Mouse (Mus musculus) midbrain, embryonic 14.5 days (tissue): ENCODE results near the gene Nsun7. TPM values are rescaled to one million over a fixed set of nuclear protein-coding genes. Genes with fewer than 3 reads are reported as not detected.
"Not testable (repeated sequence)": the region's sequence is repeated elsewhere in the genome, so short reads cannot be mapped to it uniquely, and the experiment has no call there.

Experiments
- ATAC-seq: fragments of 200-750 bp; cut with Nextera tagmentation; 2 replicates; pipeline ENCODE4 v1.8.0; 2017; ENCODE audit warnings: moderate number of reproducible peaks, moderate library complexity; ENCODE audit not compliant: low FRiP score, low TSS enrichment
- DNase-seq: peaks from one replicate; pipeline ENCODE4 v3.0.0-alpha.2; 2015
- H3K27ac ChIP-seq: fragments of 300-500 bp; sonication (generic); replicated peaks from 2 replicates; pipeline ENCODE4 v1.5.1; 2014; ENCODE audit warnings: mild to moderate bottlenecking, low read depth, low read length, moderate library complexity
- H3K27me3 ChIP-seq: fragments of 300-500 bp; sonication (generic); 2 replicates; pipeline ENCODE4 v1.6.1; 2014; ENCODE audit warnings: low read length, control low read depth, mixed read lengths; ENCODE audit not compliant: control insufficient read depth, insufficient read depth
- H3K36me3 ChIP-seq: fragments of 300-500 bp; sonication (generic); 2 replicates; pipeline ENCODE4 v1.6.1; 2014; ENCODE audit warnings: low read length, control low read depth; ENCODE audit not compliant: control insufficient read depth, insufficient read depth
- H3K4me1 ChIP-seq: fragments of 300-500 bp; sonication (generic); 2 replicates; pipeline ENCODE4 v1.6.1; 2014; ENCODE audit warnings: mild to moderate bottlenecking, antibody characterized with exemption, low read length, control low read depth; ENCODE audit not compliant: control insufficient read depth, insufficient read depth
- H3K4me2 ChIP-seq: fragments of 300-500 bp; sonication (generic); 2 replicates; pipeline ENCODE4 v1.6.1; 2014; ENCODE audit warnings: mild to moderate bottlenecking, low read length, moderate library complexity
- H3K4me3 ChIP-seq: fragments of 300-500 bp; sonication (generic); replicated peaks from 2 replicates; pipeline ENCODE4 v1.5.1; 2014; ENCODE audit warnings: low read depth, low read length
- H3K9ac ChIP-seq: fragments of 300-500 bp; sonication (generic); replicated peaks from 2 replicates; pipeline ENCODE4 v1.6.1; 2014; ENCODE audit warnings: mild to moderate bottlenecking, low read length, moderate library complexity
- H3K9me3 ChIP-seq: fragments of 300-500 bp; sonication (generic); 2 replicates; pipeline ENCODE4 v1.6.1; 2016; ENCODE audit warnings: low read length, control low read depth, mixed read lengths; ENCODE audit not compliant: control insufficient read depth
- WGBS: fragments of 180-500 bp; shearing (Covaris S2); extraction: QIAGEN DNeasy Blood & Tissue Kit; methylation state at CpG from one replicate; pipeline ENCODE4 v1.1.7; 2014; 5-methylcytosine and 5-hydroxymethylcytosine counted together
- polyA plus RNA-seq: library from polyadenylated mRNA; unstranded; fragments of >200 nt; fragmentation: Nextera tagmentation; extraction: Ambion mirVana; gene quantifications from 2 replicates; pipeline ENCODE4 v1.2.1, GENCODE M21; 2014

Nsun7 gene
- polyA plus RNA-seq, 1 experiment from 2014 or later = 1.7 TPM

- no peaks in the 10 kb centered on the region for H3K9me3 ChIP-seq
- H3K27ac ChIP-seq = no peak overlapping the region
- H3K36me3 ChIP-seq = no peaks in the 10 kb centered on the region
- DNase-seq (no peak), ATAC-seq (no peak)
- no peaks in the 10 kb centered on the region for H3K4me1 ChIP-seq
- H3K9ac ChIP-seq = no peak overlapping the region
- no peak overlapping the region for H3K4me3 ChIP-seq
- H3K4me2 ChIP-seq = no peak overlapping the region
- 54% methylated on average over 3 of the region's 3 CpGs for WGBS
- no peaks in the 10 kb centered on the region for H3K27me3 ChIP-seq
Measured at GRCm38 (mm10) chr5:66232456-66232855, 27.2 kb upstream of the Nsun7 start.

DNA sequence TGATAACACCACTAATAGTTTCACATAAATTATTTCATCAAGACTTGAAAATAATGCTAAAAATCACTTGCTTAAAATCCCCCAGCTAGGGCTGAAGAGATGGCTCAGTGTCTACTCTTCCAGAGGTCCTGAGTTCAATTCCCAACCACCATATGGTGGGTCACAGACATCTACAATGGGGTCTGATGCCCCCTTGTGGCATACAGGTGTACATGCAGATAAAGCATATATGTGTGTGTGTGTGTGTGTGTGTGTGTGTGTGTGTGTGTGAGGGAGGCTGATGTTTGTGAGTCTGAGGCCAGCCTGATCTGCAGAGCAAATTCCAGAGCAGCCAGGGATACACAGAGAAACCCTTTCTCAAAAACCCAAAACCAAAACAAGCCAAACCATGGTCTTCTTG lies 17.8 kb upstream of the Nsun7 start:
- Histone ChIP-seq H3K4me2 (no peak overlapping the region), H3K4me1 (peaks cover 9% of the 10 kb centered on the region), H3K27ac (no peak overlapping the region), H3K4me3 (no peak overlapping the region), H3K9ac (no peak overlapping the region), H3K9me3 (no peaks in the 10 kb centered on the region), H3K36me3 (no peaks in the 10 kb centered on the region), H3K27me3 (no peaks in the 10 kb centered on the region)
- no peak for DNase-seq
- ATAC-seq = no peak

- WGBS = 84% methylated on average over 9 of the region's 9 CpGs
- Histone ChIP-seq H3K27ac (peak overlapping the region; percentile 65; the same call in 1 of the 2 replicates), H3K27me3 (no peaks in the 10 kb centered on the region), H3K9ac (no peak overlapping the region), H3K9me3 (no peaks in the 10 kb centered on the region), H3K4me1 (peaks cover 9% of the 10 kb centered on the region), H3K4me3 (no peak overlapping the region), H3K4me2 (no peak overlapping the region), H3K36me3 (no peaks in the 10 kb centered on the region)
- no peak for DNase-seq
- ATAC-seq = no peak
Measured at GRCm38 (mm10) chr5:66243467-66243866, 16.2 kb upstream of the Nsun7 start.

- Histone ChIP-seq H3K4me2 (no peak overlapping the region), H3K9ac (no peak overlapping the region), H3K4me1 (peaks cover 9% of the 10 kb centered on the region), H3K27ac (peak overlapping the region; percentile 65), H3K9me3 (no peaks in the 10 kb centered on the region), H3K36me3 (no peaks in the 10 kb centered on the region), H3K4me3 (no peak overlapping the region), H3K27me3 (no peaks in the 10 kb centered on the region)
- DNase-seq = peak; percentile 75
- peak; percentile 31; the same call in 1 of the 2 replicates for ATAC-seq
- WGBS = 8% methylated on average over 6 of the region's 6 CpGs
Measured at GRCm38 (mm10) chr5:66244043-66244660, 15.5 kb upstream of the Nsun7 start.

- H3K4me2 ChIP-seq = no peak overlapping the region
- ATAC-seq (no peak), DNase-seq (no peak)
- H3K4me1 ChIP-seq = peaks cover 9% of the 10 kb centered on the region
- H3K4me3 ChIP-seq = no peak overlapping the region
- no peak overlapping the region for H3K9ac ChIP-seq
- no peaks in the 10 kb centered on the region for H3K27me3 ChIP-seq
- WGBS = 88% methylated on average over 9 of the region's 10 CpGs
- H3K27ac ChIP-seq = no peak overlapping the region
- no peaks in the 10 kb centered on the region for H3K36me3 ChIP-seq
- no peaks in the 10 kb centered on the region for H3K9me3 ChIP-seq
Measured at GRCm38 (mm10) chr5:66245958-66246497, 13.7 kb upstream of the Nsun7 start.

- whole genome bisulfite sequencing = 59% methylated on average over 5 of the region's 5 CpGs
- H3K27ac ChIP-seq = no peak overlapping the region
- ATAC-seq (no peak), DNase-seq (peak; percentile 68)
- H3K27me3 ChIP-seq = no peaks in the 10 kb centered on the region
- no peak overlapping the region for H3K9ac ChIP-seq
- H3K4me2 ChIP-seq = no peak overlapping the region
- H3K4me3 ChIP-seq = no peak overlapping the region
- H3K36me3 ChIP-seq = no peaks in the 10 kb centered on the region
- no peaks in the 10 kb centered on the region for H3K4me1 ChIP-seq
- no peaks in the 10 kb centered on the region for H3K9me3 ChIP-seq
Measured at GRCm38 (mm10) chr5:66253219-66253618, 6.5 kb upstream of the Nsun7 start.

DNA sequence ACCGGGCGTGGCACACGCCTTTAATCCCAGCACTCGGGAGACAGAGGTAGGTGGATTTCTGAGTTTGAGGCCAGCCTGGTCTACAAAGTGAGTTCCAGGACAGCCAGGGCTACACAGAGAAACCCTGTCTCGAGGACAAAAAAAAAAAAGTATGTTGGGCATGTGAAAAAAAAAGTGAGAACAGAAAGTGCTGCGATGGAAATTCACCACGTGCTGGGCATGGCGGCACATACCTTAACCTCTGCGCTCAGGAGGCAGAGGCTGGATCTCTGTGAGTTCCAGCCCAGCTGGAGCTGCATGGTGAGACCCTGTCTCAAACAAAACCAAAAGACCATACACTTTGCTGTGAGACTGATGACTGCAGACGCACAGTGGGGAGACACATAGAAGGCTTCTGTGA lies 4.7 kb upstream of the Nsun7 start:
- no peak for ATAC-seq
- WGBS = 87% methylated on average over 10 of the region's 10 CpGs

DNA sequence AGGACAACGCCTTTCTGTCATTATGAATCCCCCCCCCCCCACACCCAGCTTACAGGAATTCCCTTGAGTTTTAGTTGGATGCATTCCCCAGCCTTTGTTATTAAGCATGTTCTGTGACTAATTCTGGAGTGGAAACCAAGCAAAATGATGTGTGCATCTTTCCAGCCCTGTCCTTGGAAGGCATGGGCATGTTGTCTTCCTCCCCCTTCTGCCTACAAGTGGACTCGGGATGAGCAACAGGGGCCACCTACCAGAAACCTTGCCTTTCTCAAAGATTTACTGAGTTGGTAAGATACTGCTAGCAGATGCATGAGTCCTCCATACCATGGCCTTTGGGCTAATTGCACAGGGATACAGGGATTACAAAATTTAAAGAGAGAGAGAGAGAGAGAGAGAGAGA lies 697 bp upstream of the Nsun7 start:
- H3K4me3 ChIP-seq = no peak overlapping the region
- DNase-seq (no peak), ATAC-seq (no peak)
- no peak overlapping the region for H3K27ac ChIP-seq
- H3K9ac ChIP-seq = no peak overlapping the region
- H3K36me3 ChIP-seq = no peaks in the 10 kb centered on the region
- peaks cover 4% of the 10 kb centered on the region; the same call in 1 of the 2 replicates for H3K4me1 ChIP-seq
- no peak overlapping the region; the same call in 1 of the 2 replicates for H3K4me2 ChIP-seq
- no peaks in the 10 kb centered on the region for H3K9me3 ChIP-seq
- WGBS = 69% methylated on average over 2 of the region's 2 CpGs
- no peaks in the 10 kb centered on the region; the same call in 1 of the 2 replicates for H3K27me3 ChIP-seq

More for the DNA sequence above, 4.7 kb upstream of the Nsun7 start:
- no peak overlapping the region for H3K4me3 ChIP-seq
- no peak for DNase-seq
- no peaks in the 10 kb centered on the region for H3K36me3 ChIP-seq
- no peak overlapping the region for H3K9ac ChIP-seq
- H3K9me3 ChIP-seq = no peaks in the 10 kb centered on the region
- H3K27me3 ChIP-seq = no peaks in the 10 kb centered on the region
- no peak overlapping the region for H3K27ac ChIP-seq
- peaks cover 4% of the 10 kb centered on the region; the same call in 1 of the 2 replicates for H3K4me1 ChIP-seq
- H3K4me2 ChIP-seq = no peak overlapping the region

DNA sequence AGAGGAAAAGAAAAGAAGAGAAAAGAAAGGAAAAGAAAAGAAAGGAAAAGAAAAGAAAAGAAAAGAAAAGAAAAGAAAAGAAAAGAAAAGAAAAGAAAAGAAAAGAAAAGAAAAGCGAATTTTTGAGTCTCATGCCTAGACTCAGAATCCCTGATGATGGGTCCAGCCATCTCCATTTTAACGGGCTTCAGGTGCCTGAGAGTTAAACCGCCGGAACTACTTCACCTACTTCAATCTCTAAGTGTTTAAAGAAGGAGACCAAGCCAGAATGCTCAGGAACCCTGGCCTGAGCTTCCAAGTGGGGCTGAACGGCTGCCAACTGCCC lies 304 bp upstream of the Nsun7 start:
- H3K4me2 ChIP-seq = peak overlapping the region; percentile 90
- H3K9ac ChIP-seq = peak overlapping the region; percentile 80
- H3K9me3 ChIP-seq, DNase-seq, H3K27ac ChIP-seq, H3K4me1 ChIP-seq, H3K27me3 ChIP-seq, H3K36me3 ChIP-seq: not testable (repeated sequence)
- WGBS = 7% methylated on average over 5 of the region's 5 CpGs
- ATAC-seq = peak; percentile 37; the same call in 1 of the 2 replicates
- peak overlapping the region; percentile 57 for H3K4me3 ChIP-seq
